Mouse (Mus musculus) left cerebral cortex, adult 18-20 months (tissue): Measurements from ENCODE around the gene P3h1. TPM values are rescaled to one million over a fixed set of nuclear protein-coding genes. Genes with fewer than 3 reads are reported as not detected.

Experiments
- DNase-seq, 2 experiments: peaks; one replicate each; pipeline ENCODE4 v3.0.0; 2021 to 2022; ENCODE audit warnings: low spot score in 2 of 2, mixed read lengths in 1 of 2
- total RNA-seq, 2 experiments: library from RNA; stranded (reverse); gene quantifications; 2 replicates each; pipeline ENCODE4 v1.2.3; 2021

The P3h1 gene
- total RNA-seq, 2 experiments from 2014 or later, result 7.6 to 7.8 TPM

DNA sequence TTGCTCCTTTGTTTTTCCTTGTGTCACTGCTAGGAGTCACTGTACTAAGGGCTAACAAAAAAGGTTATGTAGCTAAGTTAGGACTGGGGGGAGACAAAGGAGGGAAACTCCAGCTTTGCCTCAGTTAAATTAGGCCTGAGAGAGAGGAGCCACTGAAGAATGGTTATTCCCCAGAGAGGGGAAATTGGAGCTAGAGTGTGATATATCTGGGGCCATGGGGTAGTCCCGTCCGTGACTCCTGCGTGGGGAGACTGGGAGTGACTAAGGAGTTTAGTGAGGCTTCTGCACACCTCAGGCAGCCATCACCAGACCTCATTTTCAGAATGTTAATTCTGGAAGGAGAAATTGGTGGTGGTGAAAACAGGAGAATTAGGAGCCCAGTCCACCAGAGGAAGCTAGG, 1.6 kb downstream of the P3h1 start:
- no peak for DNase-seq

DNA sequence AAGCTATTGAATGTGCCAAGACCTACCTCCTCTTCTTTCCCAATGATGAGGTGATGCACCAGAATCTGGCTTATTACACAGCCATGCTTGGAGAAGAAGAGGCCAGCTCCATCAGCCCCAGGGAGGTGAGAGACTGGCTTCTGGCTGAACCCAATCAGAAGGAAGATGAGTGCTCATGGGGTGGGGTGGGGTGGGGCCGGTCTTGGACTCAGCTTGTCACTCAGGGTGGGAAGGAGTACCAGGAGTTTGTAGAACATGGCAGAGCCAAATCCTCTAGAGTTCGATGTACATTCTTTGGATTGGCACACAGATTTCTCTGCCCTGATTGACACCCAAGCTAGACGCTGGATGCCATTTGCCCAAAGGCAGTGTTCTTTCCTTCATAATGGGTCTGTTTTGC, 5.9 kb downstream of the P3h1 start:
- no peak for DNase-seq

DNA sequence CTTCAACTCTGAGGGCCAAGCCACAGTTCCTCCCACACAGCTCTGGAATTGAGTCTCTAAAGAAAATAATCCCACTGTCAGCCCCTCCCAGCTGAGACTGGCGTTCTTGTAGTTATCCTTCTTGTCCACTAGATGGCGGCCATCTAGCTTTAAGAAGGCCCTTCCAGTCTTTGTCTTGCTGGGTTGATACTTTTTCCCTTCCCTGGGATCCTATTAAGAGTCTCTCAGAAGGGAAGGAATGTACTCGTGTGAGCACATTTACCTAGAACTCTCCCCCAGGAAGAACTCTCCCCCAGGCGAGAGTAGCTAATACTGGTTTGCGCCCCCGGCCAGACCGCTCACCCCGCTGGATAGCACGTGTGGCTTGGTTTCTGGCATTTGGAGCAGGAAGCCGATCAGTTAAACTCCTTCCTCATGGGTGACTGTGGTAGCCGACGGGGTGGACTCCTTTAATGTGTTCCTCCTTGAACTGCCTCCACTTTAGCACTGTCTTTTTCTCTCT, 6.5 kb downstream of the P3h1 start:
- peak in 1 of 2 experiments; percentile 28 for DNase-seq

DNA sequence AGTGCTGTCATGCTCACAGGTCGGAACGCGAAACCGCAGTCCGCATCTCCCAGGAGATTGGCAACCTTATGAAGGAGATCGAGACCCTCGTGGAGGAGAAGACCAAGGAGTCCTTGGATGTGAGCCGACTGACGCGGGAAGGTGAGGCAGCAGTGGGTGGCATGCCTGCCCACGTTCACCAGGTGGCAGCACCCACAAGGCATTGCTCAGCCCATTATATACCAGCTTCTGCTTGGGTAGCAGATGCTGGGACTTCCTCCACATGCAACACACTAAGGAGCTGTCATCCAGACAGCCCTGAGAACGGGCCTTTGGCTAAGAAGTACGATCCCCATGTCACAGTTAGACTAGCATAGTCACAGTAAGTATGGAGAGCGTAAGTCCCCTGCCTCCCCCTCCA, 8.9 kb downstream of the P3h1 start:
- DNase-seq, result peak; percentile 46 to 59

DNA sequence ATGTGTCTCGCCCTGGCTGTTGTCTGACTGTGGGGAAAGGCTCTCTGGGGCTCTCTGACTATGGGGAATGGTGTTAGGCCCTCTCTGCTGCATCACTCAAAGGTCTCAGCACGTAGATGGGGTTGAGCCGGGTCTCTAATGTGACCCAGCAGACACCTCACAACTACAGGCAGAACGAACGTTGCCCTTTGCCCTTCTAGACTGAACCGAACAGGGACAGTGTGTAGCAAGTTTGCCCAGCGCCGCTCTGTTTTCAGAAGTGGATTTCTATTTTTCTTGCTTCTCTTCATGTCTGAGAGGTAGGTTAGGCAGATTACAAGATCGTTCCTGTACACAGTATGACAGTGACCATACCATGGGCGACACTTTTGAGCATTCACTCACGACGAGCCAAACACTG, 9.9 kb downstream of the P3h1 start:
- DNase-seq, result no peak

DNA sequence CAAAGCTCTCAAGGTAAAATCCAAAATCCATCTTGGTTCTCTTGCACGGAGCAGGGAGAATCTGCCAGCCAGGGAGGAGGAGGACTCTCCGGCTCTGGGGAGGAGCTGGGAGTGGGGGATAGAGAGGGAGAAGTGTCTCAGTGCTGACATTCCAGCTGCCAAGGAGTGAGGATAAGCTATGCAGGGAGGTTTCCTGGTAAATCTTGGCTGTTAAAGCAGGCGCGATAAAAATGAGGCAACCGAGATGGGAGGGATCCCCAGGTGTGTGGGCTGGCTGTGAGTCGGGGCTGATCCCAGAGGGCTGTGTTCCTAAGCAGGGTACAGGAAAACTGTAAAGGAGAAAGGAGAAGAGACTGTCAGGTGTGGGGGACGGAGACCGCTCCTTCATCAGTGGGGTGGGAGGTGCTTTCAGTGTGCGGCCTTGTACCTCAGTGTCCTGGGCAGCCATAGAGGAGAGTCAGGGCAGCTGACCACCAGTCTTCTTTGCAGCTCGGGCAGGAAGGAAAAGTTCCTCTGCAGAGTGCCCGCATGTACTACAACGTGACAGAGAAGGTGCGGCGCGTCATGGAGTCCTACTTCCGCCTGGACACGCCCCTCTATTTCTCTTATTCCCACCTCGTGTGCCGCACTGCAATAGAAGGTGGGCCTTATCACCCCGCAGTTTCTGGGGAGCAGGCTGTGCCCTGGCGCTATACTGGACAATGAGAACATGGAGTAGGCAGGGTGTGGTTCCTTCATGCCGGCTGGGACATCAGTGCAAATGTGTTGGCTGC, 11.9 kb downstream of the P3h1 start:
- peak; percentile 65 to 74 for DNase-seq

DNA sequence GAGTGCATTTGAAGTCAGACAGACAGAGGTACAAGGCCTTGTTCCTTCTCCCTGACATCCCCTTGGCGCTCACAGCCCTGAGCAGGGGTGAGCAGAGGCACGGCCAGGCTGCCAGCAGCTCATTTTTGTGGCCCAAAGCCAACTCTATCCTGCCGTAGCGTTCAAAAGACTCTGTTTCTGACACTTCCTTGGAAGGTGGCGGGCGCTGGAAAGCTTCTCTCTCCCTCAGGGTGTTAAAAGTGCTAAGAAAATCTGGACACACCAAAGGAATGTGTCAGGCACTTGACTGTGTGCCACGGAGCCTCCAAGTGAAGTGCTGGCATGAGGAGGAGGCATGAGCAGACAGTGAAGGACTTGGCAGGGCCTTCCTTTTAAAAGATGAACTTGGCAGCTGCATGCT, 12.8 kb downstream of the P3h1 start:
- peak; percentile 73 to 83 for DNase-seq

DNA sequence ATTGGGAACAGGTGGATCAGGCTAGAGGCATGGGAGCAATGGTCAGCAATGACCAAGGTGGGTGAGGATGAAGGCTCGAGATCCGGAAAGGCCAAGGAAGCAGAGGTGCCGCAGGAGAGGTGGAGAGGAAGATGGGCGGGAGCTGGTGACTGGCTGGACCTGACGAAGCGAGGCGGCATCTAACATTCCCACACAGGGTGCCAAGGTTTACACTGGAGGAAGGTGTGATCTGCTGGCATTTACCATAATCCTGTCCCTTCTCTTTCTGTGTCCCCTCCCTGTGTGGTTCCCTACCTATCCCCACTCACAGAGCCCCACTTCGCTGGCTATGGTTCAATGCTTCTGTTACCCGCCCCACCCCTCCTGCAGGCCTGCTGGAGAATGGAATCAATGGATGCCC, 13.2 kb downstream of the P3h1 start:
- DNase-seq, result peak; percentile 25 to 49

DNA sequence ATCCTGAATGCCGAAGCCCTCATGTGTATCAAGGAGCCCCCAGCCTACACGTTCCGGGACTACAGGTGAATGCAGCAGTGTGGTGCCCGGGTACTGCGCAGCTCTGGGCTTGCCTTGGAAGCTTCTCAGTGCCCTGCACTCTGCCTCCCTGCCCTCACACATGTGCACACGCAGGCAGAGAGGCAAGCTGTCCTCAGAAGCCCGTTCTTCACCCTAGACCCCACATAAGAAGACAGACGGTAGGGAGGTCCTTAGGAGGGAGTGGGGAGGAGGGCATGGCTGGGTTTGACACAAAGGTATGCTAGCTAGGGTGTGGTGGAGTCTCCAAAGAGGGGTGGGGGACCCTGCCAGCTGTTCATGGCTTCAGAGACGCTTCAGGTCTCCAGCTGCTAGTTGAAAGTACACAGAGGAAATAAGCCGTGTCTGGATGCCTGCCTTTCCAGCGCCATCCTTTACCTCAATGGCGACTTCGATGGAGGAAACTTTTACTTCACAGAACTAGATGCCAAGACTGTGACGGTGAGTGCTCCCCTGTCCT, 14.0 kb downstream of the P3h1 start:
- DNase-seq, result no peak

DNA sequence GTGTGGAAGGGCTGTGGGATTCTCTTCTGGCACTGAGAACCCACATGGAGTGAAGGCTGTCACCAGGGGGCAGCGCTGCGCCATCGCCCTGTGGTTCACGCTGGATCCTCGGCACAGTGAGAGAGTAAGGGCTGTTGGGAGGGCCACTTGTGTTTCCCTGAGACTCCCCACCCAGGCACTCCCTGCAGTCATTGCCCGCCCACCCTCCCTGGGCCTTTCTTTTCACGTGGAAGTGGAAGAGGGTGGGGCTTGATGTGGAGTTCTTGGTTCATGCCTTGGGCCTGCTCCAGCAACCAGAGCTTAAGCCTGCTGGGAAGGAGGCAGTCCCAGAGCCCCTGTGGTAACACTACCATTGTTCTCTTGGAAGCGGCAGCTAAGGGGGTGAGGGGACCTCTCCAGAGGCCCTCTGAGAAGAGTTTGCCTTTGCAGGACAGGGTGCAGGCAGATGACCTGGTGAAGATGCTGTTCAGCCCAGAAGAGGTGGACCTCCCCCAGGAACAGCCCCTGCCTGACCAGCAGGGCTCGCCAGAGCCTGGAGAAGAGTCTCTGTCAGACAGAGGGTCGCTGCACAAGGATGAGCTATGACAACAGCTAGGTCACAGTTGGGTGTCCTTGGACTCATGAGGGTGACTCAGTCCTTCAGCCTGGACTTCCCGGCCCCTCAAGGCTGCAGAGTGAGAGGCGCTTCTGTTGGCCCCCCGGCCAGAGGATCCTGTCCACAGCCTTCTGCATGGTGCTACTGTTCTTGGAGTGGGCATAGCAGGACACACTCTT, 14.9 kb downstream of the P3h1 start:
- peak; percentile 74 to 76 for DNase-seq

DNA sequence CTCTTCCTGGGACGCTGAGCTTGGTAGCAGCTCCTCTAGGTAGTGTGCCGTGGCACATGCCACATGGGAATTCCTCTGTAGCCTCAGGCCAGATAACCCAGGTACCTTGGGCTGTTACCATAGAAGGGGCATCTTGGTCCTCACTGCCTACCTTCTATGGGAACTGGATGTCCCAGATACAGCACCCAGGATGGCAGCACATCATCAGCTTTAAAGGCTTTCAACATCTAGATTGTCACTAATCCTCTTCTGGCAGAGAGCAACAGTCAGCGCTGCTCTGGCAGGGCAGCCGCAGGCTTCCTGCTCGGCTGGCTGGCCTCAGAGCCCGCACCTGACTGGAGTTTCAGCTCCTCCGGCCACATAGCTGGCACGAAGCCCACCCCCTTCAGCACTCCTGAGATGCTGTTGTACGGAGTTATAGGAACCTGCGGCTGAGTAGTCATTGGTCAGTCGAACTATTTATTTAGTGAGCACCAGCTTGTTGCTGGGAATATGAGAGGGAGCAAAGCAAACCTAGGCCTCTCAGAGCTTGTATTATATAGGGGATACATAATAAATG, 15.8 kb downstream of the P3h1 start:
- no peak for DNase-seq

DNA sequence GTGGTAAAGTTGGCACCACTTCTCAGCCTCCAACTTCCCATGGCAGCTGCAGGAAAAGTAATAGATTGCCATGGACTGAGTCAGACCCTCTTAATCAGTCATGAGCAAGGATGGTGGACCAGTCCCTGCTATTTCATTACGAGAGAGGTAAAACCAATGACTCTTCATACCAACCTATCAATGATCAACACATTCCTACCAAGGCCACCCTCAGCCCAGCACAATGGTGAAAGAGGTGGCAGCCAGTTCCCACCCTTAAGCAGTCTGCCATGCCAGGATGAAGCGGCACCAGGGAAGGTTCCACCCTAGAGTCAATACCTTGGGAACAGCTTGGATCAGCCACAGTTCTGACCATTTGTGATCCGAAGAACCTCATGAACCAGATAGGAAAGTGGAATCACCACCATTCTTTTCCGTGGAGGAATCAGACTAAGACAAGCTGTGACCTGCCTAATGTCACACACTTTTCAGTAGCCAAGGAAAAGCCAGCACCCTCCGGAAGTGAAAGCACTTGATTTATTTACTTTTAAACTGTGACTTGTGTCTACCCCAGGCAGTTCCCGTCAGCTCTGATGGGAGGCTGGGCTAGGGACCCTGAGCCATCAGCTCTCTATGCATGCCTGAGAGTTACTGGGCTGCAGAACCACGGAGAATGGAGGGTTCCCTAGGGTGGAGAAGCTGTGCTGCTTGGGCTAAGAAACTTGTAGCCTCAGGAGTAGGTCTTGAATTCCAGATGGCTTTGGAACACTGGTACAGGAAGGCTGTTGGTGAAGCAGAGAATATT, 19.5 kb downstream of the P3h1 start:
- DNase-seq, result no peak

DNA sequence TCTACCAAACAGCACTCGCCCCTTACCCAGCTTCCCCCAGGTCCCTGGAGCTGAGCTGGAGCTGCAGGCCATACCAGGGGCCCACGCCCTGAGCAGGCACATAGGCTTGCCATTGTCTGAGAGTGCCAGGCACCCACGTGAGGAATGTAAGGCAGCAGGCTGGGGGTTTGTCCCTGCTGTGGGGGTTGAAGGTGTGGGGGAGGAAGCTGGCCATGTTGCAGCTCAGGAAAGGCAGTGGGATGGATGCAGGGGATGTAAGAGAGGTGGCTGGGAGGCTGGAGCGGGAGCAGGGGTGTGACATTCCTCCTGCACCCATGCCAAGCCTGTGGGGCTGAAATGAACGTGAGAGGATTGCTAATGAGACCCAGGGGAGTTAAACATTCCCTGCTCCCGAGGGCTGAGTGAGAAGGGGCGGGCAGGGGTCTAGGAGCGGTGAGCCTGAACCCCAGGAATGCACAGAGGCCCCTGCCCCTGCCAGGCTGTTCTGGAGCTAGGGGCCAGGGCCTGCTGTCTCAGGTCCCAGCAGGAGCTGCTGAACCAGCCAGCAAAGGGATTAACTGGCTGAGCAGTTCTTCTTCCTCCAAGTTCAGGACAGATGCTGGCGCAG, 21.4 kb downstream of the P3h1 start:
- DNase-seq, result peak; percentile 31 to 54

DNA sequence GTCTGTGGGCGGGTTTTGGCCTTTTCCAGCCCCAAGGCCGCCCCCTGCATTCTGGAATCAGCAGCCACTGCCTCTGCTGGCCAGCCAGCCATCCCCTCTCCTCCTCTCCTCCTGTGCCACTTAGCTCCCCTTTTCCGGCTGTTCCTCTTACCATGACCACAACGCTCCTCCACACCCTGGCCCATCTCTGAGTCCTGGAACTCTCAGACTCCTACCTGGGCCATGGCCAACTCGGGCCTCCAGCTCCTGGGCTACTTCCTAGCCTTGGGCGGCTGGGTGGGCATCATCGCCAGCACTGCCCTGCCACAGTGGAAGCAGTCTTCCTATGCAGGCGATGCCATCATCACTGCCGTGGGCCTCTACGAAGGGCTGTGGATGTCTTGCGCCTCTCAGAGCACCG, 22.6 kb downstream of the P3h1 start, which contains the start of gene Cldn19:
Gene Cldn19, plus strand, starts transcription at position 64 of the 400 bp plus-strand sequence.
- no peak for DNase-seq

DNA sequence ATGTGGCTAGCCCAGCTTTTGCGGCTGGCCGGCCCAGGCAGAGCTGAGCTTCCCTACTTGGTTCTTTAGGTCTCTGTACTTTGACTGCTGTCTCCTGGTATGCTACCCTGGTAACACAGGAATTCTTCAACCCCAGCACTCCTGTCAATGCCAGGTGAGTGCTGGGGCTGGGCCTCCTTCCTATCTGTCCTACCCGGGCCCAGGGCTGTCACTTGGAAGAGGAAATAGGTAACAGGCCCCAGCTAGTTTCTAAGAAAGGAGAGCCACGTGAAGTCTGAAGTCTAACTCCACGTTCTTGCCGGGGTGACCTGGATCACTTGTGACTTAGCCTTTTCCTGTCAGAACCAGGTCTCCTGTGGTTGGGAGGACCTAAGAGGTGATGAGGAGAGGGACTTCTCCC, 24.4 kb downstream of the P3h1 start:
- DNase-seq, result no peak

DNA sequence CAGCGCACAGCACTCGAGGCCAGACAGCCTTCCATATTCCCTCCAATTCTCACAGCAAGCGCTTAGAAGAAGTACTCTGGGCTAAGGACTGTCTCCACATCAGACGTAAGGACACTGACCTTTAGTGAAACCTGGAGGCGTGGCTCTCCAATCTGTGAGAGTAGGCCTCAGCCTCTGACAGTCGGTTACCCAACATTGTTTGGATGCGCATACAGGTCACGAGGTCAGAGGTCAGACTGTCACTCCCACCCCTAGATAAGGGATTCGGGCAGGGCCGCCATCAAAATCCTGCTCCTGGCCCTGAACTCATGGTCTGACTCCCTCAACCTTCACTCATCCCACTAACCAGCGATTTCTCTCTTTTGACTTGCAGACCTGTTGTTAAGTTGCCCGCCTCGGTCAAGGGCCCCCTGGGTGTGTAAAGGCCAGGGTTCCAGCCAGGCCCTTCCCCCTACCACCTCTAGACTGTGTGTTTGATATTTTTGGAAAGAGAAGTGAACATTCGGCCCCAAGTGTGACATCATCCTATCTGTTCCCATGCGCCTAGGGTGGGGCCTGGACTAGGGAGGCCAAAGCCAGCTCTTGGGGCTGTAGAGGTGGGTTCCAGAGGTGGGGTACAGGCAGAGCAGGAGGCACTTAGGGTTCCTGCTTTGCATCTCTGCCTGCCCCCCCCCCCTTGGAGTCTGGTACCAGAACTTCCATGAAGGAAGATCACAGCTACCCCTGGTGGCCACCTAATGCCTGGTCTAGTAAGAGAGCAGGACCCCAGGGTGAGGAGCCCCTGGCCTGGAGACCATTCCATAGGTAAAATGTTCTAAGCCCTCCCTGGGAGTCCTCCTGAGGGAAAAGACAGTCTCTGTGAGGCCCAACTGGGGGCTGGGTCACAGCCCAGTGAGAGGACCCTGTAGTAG, 26.9 kb downstream of the P3h1 start:
- DNase-seq, result no peak

DNA sequence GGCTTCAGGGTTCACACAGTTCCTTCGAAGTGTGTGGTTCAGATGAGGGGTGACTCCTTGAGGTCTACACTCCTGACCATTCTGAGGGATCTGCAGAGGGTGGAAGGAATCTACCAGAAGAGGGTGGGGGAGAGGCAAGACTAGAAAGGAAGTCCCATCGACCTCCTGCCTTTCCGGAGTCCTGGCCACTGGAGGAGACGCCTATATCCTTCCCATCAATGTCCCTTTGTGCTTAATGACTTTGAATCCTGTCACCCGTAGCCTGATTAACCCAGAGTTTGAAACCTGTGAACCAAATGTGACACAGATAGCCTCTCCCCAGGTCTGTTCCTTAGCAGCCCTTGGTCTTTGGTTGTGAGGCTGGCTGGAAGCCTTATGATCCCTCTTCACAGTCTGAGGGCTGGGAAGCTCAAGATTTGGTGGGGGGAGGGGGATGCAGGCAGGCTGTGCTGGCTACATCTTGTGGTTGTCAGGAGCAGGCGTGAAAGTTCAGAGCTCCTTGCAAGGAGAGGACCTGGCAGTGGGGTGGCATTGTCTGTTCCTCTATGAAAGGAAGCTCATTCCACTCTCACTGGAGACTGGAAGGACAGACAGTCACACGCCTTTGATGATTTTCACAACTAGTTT, 28.5 kb downstream of the P3h1 start:
- no peak for DNase-seq

DNA sequence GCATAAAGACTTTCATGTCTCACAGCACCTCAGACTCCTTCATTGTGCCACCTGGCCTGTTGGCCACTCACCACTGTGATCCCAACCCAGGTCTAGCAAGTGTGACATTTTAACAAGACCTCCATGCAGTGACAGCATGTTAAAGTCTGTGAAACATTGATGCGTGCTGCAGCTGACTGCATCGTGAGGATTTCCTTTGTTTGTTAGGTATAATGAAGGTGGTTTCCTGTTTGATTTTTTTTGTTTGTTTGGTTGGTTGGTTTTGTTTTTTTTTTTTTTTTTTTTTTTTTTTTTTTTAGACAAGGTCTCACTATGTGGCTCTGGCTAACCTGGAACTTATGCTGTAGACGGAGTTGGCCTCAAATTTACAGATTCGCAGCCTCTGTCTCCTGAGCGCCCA, 29.8 kb downstream of the P3h1 start:
- no peak for DNase-seq

DNA sequence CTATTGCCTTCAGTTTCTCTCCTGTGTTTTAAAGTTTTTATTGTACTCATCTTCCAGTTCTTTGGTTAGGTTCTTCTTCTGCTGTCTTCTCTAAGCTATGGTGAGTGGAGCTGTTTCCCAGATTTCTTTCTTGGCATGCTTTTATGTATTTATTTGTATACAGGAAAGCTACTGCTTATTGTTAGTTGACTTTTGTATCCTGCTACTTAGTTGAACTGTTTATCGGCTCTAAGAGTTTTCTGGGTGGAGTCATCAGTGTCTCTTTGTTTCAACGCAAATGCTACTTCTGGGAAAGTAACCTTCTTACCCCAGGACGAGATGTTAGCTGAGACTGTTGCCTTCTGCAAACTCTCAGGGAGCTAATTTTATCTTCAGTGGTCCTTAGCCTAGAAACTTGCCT, 30.7 kb downstream of the P3h1 start:
- no peak for DNase-seq
